Mouse (Mus musculus) liver, adult 2 months (tissue): ENCODE results near the gene Gm9732. TPM values are rescaled to one million over a fixed set of nuclear protein-coding genes. Genes with fewer than 3 reads are reported as not detected.
"Not testable (repeated sequence)": the region's sequence is repeated elsewhere in the genome, so short reads cannot be mapped to it uniquely, and the experiment has no call there.

ENCODE experiments used
- DNase-seq: peaks from one replicate; pipeline ENCODE4 v3.0.0-alpha.2; 2011; ENCODE audit warnings: low read depth, low spot score; ENCODE audit errors: extremely low read depth
- H3K27ac ChIP-seq: fragments of 200-500 bp; replicated peaks from 2 replicates; pipeline ENCODE4 v1.5.1; 2012; ENCODE audit warnings: low read depth, mild to moderate bottlenecking, control low read depth, inconsistent platforms, low read length; ENCODE audit not compliant: insufficient read depth
- H3K27me3 ChIP-seq: fragments of 200-500 bp; 2 replicates; pipeline ENCODE4 v1.6.1; 2012; ENCODE audit warnings: mild to moderate bottlenecking, moderate library complexity, low read length, inconsistent platforms; ENCODE audit not compliant: control insufficient read depth, insufficient read depth
- H3K36me3 ChIP-seq: fragments of 200-500 bp; 2 replicates; pipeline ENCODE4 v1.6.1; 2012; ENCODE audit warnings: low read length, inconsistent platforms; ENCODE audit not compliant: control insufficient read depth, insufficient read depth
- H3K4me1 ChIP-seq: fragments of 200-500 bp; 2 replicates; pipeline ENCODE4 v1.6.1; 2011; ENCODE audit warnings: low read length; ENCODE audit not compliant: control insufficient read depth, insufficient read depth
- H3K4me3 ChIP-seq: fragments of 200-500 bp; 2 replicates; pipeline ENCODE4 v1.5.1; 2011; ENCODE audit warnings: low read depth, mild to moderate bottlenecking, control low read depth, low read length, moderate library complexity; ENCODE audit not compliant: insufficient read depth
- H3K79me2 ChIP-seq: fragments of 200-500 bp; 2 replicates; pipeline ENCODE4 v1.6.1; 2012; ENCODE audit warnings: inconsistent platforms, mild to moderate bottlenecking, low read length, moderate library complexity; ENCODE audit not compliant: control insufficient read depth, insufficient read depth
- H3K9ac ChIP-seq: fragments of 200-500 bp; 2 replicates; pipeline ENCODE4 v1.6.1; 2012; ENCODE audit warnings: low read depth, mild to moderate bottlenecking, control low read depth, inconsistent platforms, low read length
- WGBS: fragments of 180-500 bp; shearing (Covaris S2); methylation state at CpG from one replicate; pipeline ENCODE4 v1.1.7; 2018; 5-methylcytosine and 5-hydroxymethylcytosine counted together
- polyA plus RNA-seq: library from polyadenylated mRNA; depleted of rRNA; stranded (reverse); fragments of >200 nt; gene quantifications from 2 replicates; pipeline ENCODE4 v1.2.3, GENCODE M21; 2012
- total RNA-seq: library from RNA; depleted of rRNA; stranded (reverse); fragments of >200 nt; gene quantifications from 2 replicates; pipeline ENCODE4 v1.2.3, GENCODE M21; 2014

Gm9732 gene
- total and polyA plus RNA-seq, 2 experiments = not detected

- H3K27me3 ChIP-seq, DNase-seq, H3K79me2 ChIP-seq, H3K27ac ChIP-seq, H3K4me1 ChIP-seq, H3K36me3 ChIP-seq, H3K9ac ChIP-seq, H3K4me3 ChIP-seq: not testable (repeated sequence)
- 79% methylated on average over 3 of the region's 3 CpGs for WGBS
Measured at GRCm38 (mm10) chr14:43269211-43269610, 5.6 kb upstream of the Gm9732 start.

DNA sequence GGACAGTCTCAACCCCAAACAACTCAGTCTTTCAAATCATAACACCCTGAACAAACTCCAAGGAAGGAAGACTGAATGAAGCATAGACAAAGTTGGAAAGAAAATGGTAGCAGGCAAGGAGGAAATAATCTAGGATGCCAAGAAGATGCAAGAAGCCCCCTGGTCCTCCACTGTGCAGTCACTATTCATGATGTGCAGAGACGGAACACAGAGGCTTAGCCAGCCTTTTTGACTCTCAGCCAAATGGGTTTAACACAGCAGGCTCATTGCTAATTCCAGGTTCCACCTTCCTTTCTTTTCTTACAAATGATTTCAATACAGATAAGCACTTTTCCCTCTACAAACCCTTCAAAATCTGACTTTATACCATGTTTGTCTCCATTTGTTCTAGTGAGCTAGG lies 1.7 kb upstream of the Gm9732 start:
- H3K27ac ChIP-seq, H3K36me3 ChIP-seq, H3K27me3 ChIP-seq, H3K4me1 ChIP-seq, H3K4me3 ChIP-seq, DNase-seq, H3K79me2 ChIP-seq, H3K9ac ChIP-seq: not testable (repeated sequence)
- WGBS = 87% methylated on average over 1 of the region's 1 CpGs

DNA sequence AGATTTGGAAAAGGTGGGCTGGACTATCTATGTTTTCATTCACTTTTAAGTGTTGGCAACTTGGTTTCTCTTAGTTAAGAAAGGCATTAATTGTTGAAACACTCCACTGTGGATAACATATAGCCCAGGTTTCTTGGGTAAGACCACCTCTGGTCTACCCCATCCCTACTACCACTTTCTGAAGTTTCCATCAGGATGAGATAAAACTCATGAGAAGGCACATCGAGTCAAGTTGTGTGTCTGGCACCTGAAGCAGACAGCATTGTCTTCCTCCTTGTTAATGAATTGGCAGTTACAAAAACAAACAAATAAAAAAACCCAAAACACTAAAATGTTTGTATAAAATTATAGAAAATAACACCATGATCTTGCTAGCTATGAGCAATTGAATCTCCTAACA lies 916 bp downstream of the Gm9732 start:
- not testable (repeated sequence) for H3K4me3 ChIP-seq, H3K79me2 ChIP-seq, H3K27ac ChIP-seq, H3K36me3 ChIP-seq, H3K27me3 ChIP-seq, DNase-seq, H3K9ac ChIP-seq, H3K4me1 ChIP-seq
- WGBS = 79% methylated on average over 1 of the region's 1 CpGs

DNA sequence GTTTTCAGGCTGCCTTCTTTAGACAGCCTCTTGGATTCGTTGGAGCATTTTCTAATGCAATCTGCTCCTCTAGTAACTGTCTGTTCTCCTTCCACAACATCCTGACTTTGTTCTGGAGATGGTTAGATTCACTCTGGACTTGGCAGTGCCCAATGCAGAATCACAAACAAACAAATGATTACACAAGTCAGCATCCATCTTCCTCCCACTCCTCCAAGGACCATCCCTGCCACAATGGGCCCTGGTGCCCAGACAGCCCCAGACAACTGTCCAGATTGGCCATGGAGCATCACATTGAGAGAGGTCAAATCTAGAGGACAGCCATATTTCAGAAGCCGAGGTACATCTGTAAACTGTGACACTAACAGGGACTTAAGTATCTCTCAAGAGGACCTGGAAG lies 2.6 kb downstream of the Gm9732 start:
- H3K36me3 ChIP-seq, H3K4me3 ChIP-seq, DNase-seq, H3K9ac ChIP-seq, H3K27me3 ChIP-seq, H3K79me2 ChIP-seq, H3K27ac ChIP-seq, H3K4me1 ChIP-seq: not testable (repeated sequence)
- WGBS = 45% methylated on average over 2 of the region's 2 CpGs

DNA sequence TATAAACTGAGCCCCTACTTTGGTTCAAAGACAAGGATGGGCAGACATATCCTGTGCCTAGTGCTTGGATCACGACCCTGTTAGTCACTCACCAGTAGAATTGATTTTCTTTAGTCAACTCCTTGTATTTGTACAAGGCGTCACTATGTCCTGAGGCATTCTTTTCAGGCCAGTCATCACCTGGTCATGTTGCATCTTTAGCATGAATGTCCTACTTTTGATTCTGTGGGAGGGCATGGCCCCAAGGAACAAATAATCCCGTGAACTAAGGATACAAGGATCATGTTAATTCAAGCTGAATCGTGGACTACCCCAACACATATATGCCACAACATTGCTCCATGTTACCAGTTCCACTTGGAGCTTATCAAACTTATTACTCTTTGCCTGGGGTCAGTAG lies 3.3 kb downstream of the Gm9732 start:
- not testable (repeated sequence) for H3K4me1 ChIP-seq, H3K79me2 ChIP-seq, H3K4me3 ChIP-seq, H3K27ac ChIP-seq, DNase-seq, H3K9ac ChIP-seq, H3K27me3 ChIP-seq, H3K36me3 ChIP-seq
- WGBS = 58% methylated on average over 4 of the region's 4 CpGs

- not testable (repeated sequence) for H3K9ac ChIP-seq, H3K4me3 ChIP-seq, H3K27me3 ChIP-seq, H3K27ac ChIP-seq, H3K4me1 ChIP-seq, DNase-seq, H3K79me2 ChIP-seq, H3K36me3 ChIP-seq
- WGBS = 85% methylated on average over 3 of the region's 3 CpGs
Measured at GRCm38 (mm10) chr14:43278681-43279080, 3.8 kb downstream of the Gm9732 start.

DNA sequence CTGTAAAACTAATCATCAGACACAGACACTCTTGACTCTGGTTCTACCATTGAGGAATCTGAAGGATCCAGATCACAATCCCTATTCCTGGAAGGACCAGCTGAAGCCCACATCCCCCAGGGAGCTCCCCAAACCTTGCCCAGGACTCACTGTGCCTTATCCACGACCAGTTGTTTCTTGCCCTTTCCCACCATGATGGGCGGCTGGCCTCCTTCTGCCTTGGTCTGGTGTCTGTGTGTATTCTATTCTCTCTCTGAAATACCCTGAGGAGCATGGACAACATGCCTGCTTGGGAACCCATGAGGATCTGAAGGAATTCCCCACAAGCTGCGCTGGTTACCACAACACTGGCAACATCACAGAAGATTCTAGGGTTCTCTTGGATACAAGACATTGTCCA lies 18.7 kb downstream of the Gm9732 start, which contains the start of gene Gm8127:
Gm8127 (minus strand) TSS at position 330 of the 400 bp plus-strand sequence.
- DNase-seq, H3K9ac ChIP-seq, H3K4me3 ChIP-seq, H3K4me1 ChIP-seq, H3K27ac ChIP-seq, H3K79me2 ChIP-seq, H3K27me3 ChIP-seq, H3K36me3 ChIP-seq: not testable (repeated sequence)
- WGBS = 65% methylated on average over 3 of the region's 3 CpGs

- not testable (repeated sequence) for H3K79me2 ChIP-seq, DNase-seq, H3K27ac ChIP-seq, H3K4me3 ChIP-seq, H3K9ac ChIP-seq, H3K36me3 ChIP-seq, H3K27me3 ChIP-seq, H3K4me1 ChIP-seq
Measured at GRCm38 (mm10) chr14:43319516-43319915, 44.7 kb downstream of the Gm9732 start.

- not testable (repeated sequence) for DNase-seq, H3K27me3 ChIP-seq, H3K79me2 ChIP-seq, H3K4me1 ChIP-seq, H3K9ac ChIP-seq, H3K4me3 ChIP-seq, H3K36me3 ChIP-seq, H3K27ac ChIP-seq
- WGBS = 50% methylated on average over 2 of the region's 2 CpGs
Measured at GRCm38 (mm10) chr14:43328603-43329002, 53.8 kb downstream of the Gm9732 start.
